Mouse (Mus musculus): ENCODE measurements around the gene Stim1. TPM values are rescaled to one million over a fixed set of nuclear protein-coding genes. Genes with fewer than 3 reads are reported as not detected.
"Not testable (repeated sequence)": the region's sequence is repeated elsewhere in the genome, so short reads cannot be mapped to it uniquely, and the experiment has no call there.

Stim1 gene
- polyA plus RNA-seq, 1 experiment from 2014 or later, result 13.6 TPM

DNA sequence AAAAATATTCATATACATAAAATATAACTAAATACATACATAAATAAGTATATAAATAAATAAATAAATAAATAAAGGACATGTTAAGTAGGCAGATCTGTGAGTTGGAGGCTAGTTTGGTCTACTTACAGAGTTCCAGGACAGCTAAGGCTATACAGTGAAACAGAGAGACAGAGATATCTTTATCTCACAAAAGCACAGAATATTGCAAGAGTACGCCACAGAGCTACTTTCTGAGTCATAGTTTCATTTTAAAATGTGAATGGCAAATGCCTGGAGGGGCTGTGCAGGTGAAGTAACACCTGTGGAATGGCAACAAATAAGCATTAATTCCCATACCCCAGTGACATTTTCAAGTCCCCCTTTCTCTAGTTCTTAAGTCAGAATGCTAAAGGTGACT is 14.0 kb upstream of the Stim1 start:
- Histone ChIP-seq H3K9me3 (no peaks in the 10 kb centered on the region), H3K4me1 (peaks cover 9% of the 10 kb centered on the region), H3K4me3 (no peak overlapping the region), H3K27ac (no peak overlapping the region), H3K36me3 (no peaks in the 10 kb centered on the region), H3K27me3 (replicated peaks) (no peaks in the 10 kb centered on the region), H3K4me2 (replicated peaks) (no peak overlapping the region), H3K9ac (no peak overlapping the region)
- 94% methylated on average over 1 of the region's 1 CpGs for WGBS
- no peak for ATAC-seq (ENCODE audit: low FRiP score, low read depth)

DNA sequence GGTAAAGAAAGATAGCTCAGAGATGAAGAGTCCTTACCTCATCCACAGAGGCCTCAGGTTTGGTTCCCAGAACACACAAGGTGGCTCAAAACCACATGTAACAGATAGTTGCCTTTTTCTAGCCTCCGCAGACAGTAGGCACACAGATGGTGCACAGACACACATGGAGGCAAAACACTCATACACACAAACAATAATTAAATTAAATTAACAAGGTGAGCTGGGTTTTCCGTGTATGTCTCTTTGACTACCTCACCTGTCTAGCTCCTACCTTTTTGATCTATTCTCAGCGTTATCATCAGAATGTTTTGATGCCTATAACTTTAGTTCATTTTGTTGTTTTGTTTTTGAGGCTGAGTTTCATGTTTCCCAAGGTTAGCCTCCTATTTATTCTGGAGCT is 11.7 kb upstream of the Stim1 start, which contains the start of gene Rhog:
TSS of gene Rhog (minus strand) at position 101 of the 400 bp plus-strand sequence.
- no peak for ATAC-seq (ENCODE audit: low FRiP score, low read depth)
- WGBS, result 80% methylated on average over 3 of the region's 3 CpGs
- Histone ChIP-seq H3K27ac (no peak within 1 kb of the TSS), H3K4me2 (replicated peaks) (no peak within 1 kb of the TSS), H3K4me3 (no peak within 1 kb of the TSS), H3K36me3 (no peaks in the 10 kb centered on the region), H3K9me3 (no peaks in the 10 kb centered on the region), H3K9ac (no peak within 1 kb of the TSS), H3K4me1 (no peaks in the 10 kb centered on the region), H3K27me3 (replicated peaks) (no peaks in the 10 kb centered on the region)

DNA sequence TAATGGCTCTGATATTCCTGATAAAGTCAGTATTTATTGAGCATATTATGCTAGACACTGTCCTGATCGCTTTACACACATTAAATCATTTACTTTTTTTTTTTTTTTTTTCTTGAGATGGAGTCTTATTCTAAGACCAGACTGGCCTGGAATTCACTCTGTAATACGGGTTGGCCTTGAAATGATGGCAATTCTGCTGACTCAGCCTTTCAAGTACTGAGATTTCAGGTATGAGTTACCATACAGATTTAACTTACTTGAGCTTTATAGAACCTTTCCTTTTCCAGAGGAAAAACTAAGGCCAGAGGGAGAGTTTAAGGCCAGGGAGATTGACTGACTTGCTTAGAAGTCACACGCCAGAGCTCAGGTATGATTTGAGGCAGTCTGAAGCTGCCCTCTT is 11.0 kb upstream of the Stim1 start:
- Histone ChIP-seq H3K9me3 (no peaks in the 10 kb centered on the region), H3K27ac (no peak overlapping the region), H3K36me3 (no peaks in the 10 kb centered on the region), H3K4me2 (replicated peaks) (no peak overlapping the region), H3K4me3 (no peak overlapping the region), H3K4me1 (no peaks in the 10 kb centered on the region), H3K9ac (no peak overlapping the region), H3K27me3 (replicated peaks) (no peaks in the 10 kb centered on the region)
- 91% methylated on average over 3 of the region's 3 CpGs for WGBS
- ATAC-seq (ENCODE audit: low FRiP score, low read depth), result no peak

DNA sequence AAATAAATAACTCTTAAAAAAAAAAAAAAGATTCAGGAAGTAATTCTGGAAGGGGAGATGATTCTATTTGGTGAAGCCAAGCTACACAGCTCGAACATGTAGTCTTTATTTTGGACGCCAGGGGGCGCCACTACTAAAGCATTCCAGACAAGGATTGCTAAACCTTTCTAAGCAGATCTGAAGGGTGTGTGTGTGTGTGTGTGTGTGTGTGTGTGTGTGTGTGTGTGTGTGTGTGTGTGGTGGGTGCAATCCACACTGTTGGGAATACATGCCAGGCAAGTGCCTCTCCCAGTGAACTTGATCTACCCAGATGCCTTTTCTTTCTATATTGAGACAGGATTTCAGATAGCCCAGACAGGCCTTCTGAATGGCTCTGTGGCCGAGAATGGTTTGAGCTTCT is 9.4 kb upstream of the Stim1 start:
- no peak overlapping the region for H3K27ac ChIP-seq
- H3K4me1 ChIP-seq, result no peaks in the 10 kb centered on the region
- H3K4me3 ChIP-seq, result no peak overlapping the region
- H3K27me3 ChIP-seq (replicated peaks), result no peaks in the 10 kb centered on the region
- no peak overlapping the region for H3K4me2 ChIP-seq (replicated peaks)
- no peaks in the 10 kb centered on the region for H3K9me3 ChIP-seq
- WGBS, result 18% methylated on average over 4 of the region's 4 CpGs
- no peaks in the 10 kb centered on the region for H3K36me3 ChIP-seq
- H3K9ac ChIP-seq, result no peak overlapping the region
- peak; percentile 35 for ATAC-seq (ENCODE audit: low FRiP score, low read depth)

DNA sequence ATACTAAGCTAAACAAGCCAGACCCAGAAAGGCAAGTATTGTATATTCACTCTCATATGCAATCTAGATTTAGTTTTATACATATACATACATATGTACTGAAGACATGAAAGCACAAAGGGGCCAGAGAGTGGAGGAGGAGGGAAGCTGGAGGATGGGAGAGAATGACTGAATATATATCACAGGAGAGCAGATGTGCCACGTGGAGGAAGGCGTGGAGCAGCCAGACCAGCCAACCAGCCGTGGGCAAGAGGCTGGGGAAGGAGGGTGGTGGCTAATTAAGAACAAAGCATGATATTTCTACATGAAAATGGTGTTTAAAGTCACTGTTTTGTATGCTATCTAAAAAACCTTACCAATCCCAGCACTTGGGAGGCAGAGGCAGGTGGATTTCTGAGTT is 8.9 kb upstream of the Stim1 start:
- 60% methylated on average over 3 of the region's 3 CpGs for WGBS
- no peaks in the 10 kb centered on the region for H3K4me1 ChIP-seq
- ATAC-seq (ENCODE audit: low FRiP score, low read depth), result no peak

DNA sequence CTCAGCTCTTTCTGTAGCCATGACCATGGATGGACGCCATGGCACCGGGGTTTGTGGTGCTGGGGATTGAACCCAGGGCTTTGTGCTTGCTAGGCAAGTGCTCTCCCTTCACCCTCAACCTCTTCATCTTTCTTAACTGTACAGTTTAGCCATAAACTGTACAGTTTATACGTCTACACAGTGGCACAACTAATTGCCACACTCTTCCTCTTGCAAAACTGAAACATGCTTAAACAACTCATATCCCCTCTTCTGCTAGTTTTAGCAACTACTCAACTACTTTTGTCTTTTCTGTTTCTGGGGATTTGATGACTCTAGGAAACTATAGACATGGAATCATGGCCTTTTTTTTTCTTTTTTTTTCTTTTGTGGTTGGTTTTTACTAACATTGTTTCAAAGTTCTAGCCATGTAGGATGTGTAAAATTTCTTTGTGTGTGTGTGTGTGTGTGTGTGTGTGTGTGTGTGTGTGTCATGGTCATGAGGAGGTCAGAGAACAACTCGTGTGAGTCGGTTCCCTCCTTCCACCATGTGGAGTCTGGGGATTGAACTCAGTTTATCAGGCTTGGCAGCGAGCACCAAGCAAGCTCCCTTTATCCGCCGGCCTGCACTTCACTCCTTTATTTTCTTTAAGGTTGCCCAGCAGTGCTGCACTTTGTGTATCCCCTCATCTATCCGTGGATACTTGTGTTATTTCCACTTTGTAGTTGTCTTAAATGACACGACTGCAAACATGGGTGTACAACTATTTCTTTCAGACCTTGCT is 7.7 kb upstream of the Stim1 start:
- Histone ChIP-seq H3K9me3 (no peaks in the 10 kb centered on the region), H3K36me3 (no peaks in the 10 kb centered on the region), H3K9ac (no peak overlapping the region), H3K4me1 (no peaks in the 10 kb centered on the region), H3K4me3 (no peak overlapping the region), H3K4me2 (replicated peaks) (no peak overlapping the region), H3K27me3 (replicated peaks) (no peaks in the 10 kb centered on the region), H3K27ac (no peak overlapping the region)
- ATAC-seq (ENCODE audit: low FRiP score, low read depth), result no peak
- WGBS, result 83% methylated on average over 10 of the region's 10 CpGs

More for the DNA sequence above, 8.9 kb upstream of the Stim1 start:
- H3K36me3 ChIP-seq, result no peaks in the 10 kb centered on the region
- H3K4me3 ChIP-seq, result no peak overlapping the region
- H3K9me3 ChIP-seq, result no peaks in the 10 kb centered on the region
- no peaks in the 10 kb centered on the region for H3K27me3 ChIP-seq (replicated peaks)
- no peak overlapping the region for H3K4me2 ChIP-seq (replicated peaks)
- no peak overlapping the region for H3K9ac ChIP-seq
- H3K27ac ChIP-seq, result no peak overlapping the region

DNA sequence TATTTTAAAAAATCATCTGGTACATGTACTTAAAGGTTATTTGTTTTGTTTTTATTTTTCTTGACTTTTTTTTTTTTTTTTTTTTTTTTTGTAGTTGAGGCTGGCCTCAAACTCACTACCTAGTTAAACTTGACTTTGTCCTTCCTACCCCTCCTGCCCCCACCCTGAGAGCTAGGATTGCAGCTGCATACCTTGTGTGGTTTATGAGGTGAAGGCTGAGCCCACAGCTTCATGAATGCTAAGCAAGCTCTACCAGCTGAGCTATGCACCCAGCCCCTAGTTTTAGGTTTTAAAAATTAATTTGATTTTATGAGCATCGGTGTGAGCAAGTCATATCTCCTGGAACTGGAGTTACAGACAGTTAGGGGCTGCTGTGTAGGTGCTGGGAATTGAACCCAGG is 7.1 kb upstream of the Stim1 start:
- no peak overlapping the region for H3K9ac ChIP-seq
- H3K27ac ChIP-seq, result no peak overlapping the region
- no peaks in the 10 kb centered on the region for H3K4me1 ChIP-seq
- no peak for ATAC-seq (ENCODE audit: low FRiP score, low read depth)
- no peaks in the 10 kb centered on the region for H3K27me3 ChIP-seq (replicated peaks)
- no peaks in the 10 kb centered on the region for H3K9me3 ChIP-seq
- no peaks in the 10 kb centered on the region for H3K36me3 ChIP-seq
- no peak overlapping the region for H3K4me3 ChIP-seq
- no peak overlapping the region for H3K4me2 ChIP-seq (replicated peaks)
- 95% methylated on average over 1 of the region's 1 CpGs for WGBS

DNA sequence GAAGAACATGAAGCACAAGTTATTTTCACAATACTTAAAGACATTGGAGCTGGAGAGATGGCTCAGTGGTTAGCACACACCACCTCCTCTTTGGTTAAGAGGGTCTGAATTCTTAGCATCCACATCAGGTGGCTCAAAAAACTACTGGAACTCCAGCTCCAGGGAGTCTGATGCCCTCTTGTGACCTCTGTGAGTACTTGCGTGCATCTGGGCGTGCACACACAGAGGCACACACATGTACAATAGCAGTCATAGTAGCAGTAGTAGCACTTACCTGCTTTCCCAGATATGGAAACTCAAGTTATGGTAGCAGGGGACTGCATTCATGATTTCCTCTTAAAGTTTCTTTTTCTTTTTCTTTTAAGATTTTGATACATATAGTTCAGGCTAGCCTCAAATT is 4.6 kb upstream of the Stim1 start:
- Histone ChIP-seq H3K36me3 (no peaks in the 10 kb centered on the region), H3K9ac (no peak overlapping the region), H3K27me3 (replicated peaks) (no peaks in the 10 kb centered on the region), H3K4me2 (replicated peaks) (no peak overlapping the region), H3K9me3 (no peaks in the 10 kb centered on the region), H3K27ac (no peak overlapping the region), H3K4me1 (peaks cover 2% of the 10 kb centered on the region; the same call in 1 of the 2 replicates), H3K4me3 (no peak overlapping the region)
- ATAC-seq (ENCODE audit: low FRiP score, low read depth), result no peak
- 94% methylated on average over 2 of the region's 2 CpGs for whole genome bisulfite sequencing

DNA sequence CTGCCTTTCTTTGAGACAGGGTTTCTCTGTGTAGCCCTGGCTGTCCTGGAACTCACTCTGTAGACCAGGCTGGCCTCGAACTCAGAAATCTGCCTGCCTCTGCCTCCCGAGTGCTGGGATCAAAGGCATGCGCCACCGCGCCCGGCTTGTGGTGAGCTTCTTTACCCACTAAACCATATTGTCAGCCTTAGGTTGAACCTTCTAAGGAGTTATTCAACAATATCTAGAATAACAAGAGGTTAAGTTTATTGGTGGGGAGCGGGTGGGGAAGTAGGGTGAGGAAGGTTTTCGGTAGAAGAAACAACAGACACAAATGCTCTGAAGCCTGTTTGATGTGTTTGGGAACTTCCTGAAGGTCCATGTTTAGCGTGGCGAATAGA is 1.6 kb upstream of the Stim1 start:
- WGBS, result 94% methylated on average over 10 of the region's 10 CpGs
- H3K36me3 ChIP-seq; H3K4me2 ChIP-seq (replicated peaks); ATAC-seq (ENCODE audit: low FRiP score, low read depth); H3K9me3 ChIP-seq; H3K9ac ChIP-seq; H3K4me3 ChIP-seq; H3K4me1 ChIP-seq; H3K27ac ChIP-seq: not testable (repeated sequence)
- peaks cover 11% of the 10 kb centered on the region for H3K27me3 ChIP-seq (replicated peaks)

DNA sequence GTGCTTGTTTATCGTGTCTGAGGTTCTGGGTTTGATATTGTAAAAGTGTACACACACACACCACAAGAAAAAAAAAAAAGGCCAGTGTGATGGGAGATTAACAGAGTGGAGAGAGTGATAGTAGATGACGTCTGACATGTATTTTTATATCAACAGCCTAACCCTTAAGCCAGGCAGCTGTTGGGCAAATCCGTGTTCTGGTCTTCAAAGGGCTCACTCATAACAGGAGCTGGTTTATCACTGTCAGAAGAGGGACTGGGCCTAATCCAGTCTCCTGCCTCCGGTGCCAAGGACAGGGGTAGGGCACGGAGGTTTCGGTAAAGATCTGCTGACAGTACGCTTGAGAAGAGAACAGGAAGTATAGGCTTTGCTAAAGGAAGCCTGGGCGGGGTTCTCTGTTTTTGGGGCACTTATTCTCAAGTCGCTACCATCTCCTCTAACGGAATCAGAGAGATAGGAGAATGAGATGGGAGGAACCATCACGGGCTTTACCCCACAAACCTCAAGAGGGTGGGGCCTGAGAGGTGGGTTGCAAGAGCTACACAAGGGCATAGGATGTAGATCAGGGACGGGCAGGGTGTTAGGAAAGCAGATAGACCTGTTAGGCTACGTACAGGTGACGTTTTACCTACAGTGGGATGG is 1.1 kb upstream of the Stim1 start:
- Histone ChIP-seq H3K36me3 (no peaks in the 10 kb centered on the region), H3K4me3 (peak overlapping the region; percentile 87; the same call in 1 of the 2 replicates), H3K4me2 (replicated peaks) (peak overlapping the region; percentile 99; the same call in 1 of the 2 replicates), H3K27me3 (replicated peaks) (peaks cover 11% of the 10 kb centered on the region), H3K9me3 (no peaks in the 10 kb centered on the region), H3K4me1 (peaks cover 6% of the 10 kb centered on the region; the same call in 1 of the 2 replicates), H3K9ac (no peak overlapping the region), H3K27ac (no peak overlapping the region)
- 53% methylated on average over 14 of the region's 14 CpGs for WGBS
- ATAC-seq (ENCODE audit: low FRiP score, low read depth), result peak; percentile 49

DNA sequence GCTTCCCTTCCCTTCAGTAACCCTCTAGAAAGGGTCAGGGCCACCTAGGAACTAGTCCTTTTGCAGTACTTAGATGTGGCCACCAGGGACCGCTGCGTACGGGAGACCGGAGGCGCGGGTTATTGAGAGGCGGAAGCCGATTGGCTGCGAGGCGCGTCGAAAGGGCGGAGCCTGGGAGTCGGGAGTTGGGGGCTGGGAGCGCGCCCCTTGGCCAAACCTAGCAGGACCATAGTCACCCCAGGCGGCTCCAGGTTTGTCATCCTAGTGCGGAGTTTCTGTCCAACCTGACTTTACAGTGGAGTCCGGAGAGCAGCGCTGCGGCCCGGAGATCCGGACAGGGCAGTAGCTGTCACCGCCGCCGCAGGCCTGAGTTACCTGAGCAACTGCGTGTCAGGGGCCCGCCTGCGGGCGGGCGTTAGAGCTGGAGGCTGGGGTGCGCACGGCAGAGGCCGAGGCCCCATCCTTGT is 460 bp upstream of the Stim1 start:
- H3K4me1 ChIP-seq, result peaks cover 6% of the 10 kb centered on the region; the same call in 1 of the 2 replicates
- peak overlapping the region; percentile 99 for H3K4me2 ChIP-seq (replicated peaks)
- no peaks in the 10 kb centered on the region for H3K9me3 ChIP-seq
- H3K36me3 ChIP-seq, result no peaks in the 10 kb centered on the region
- peak overlapping the region; percentile 87 for H3K4me3 ChIP-seq
- WGBS, result under 1% methylated on average over 34 of the region's 34 CpGs
- no peak overlapping the region for H3K27ac ChIP-seq
- ATAC-seq (ENCODE audit: low FRiP score, low read depth), result peak; percentile 90
- H3K27me3 ChIP-seq (replicated peaks), result peaks cover 11% of the 10 kb centered on the region
- peak overlapping the region; percentile 65 for H3K9ac ChIP-seq

DNA sequence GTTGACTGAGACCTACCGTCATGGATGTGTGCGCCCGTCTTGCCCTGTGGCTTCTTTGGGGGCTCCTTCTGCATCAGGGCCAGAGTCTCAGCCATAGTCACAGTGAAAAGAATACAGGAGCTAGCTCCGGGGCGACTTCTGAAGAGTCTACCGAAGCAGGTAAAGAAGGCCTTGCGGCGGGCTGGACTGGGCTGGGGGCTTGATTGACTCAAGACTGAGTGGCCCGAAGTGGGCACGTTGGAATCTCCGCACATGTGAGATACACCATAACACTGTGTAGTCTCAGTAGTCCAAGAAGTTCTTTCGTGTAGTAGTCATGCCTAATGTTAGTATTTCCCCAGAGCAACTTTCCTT is 766 bp downstream of the Stim1 start:
- 0 out of 2 replicates have a peak, but pooled peaks have one; percentile 7 for ATAC-seq (ENCODE audit: low FRiP score, low read depth)

More for the DNA sequence above, 766 bp downstream of the Stim1 start:
- peak overlapping the region; percentile 87 for H3K4me3 ChIP-seq
- H3K4me2 ChIP-seq (replicated peaks), result peak overlapping the region; percentile 99
- peak overlapping the region; percentile 65 for H3K9ac ChIP-seq
- H3K36me3 ChIP-seq, result no peaks in the 10 kb centered on the region
- WGBS, result 6% methylated on average over 12 of the region's 12 CpGs
- no peaks in the 10 kb centered on the region for H3K9me3 ChIP-seq
- H3K27ac ChIP-seq, result no peak overlapping the region
- peaks cover 6% of the 10 kb centered on the region; the same call in 1 of the 2 replicates for H3K4me1 ChIP-seq
- H3K27me3 ChIP-seq (replicated peaks), result peaks cover 11% of the 10 kb centered on the region
